Mouse (Mus musculus): ENCODE measurements around the gene Rrp36.

The Rrp36 gene

DNA sequence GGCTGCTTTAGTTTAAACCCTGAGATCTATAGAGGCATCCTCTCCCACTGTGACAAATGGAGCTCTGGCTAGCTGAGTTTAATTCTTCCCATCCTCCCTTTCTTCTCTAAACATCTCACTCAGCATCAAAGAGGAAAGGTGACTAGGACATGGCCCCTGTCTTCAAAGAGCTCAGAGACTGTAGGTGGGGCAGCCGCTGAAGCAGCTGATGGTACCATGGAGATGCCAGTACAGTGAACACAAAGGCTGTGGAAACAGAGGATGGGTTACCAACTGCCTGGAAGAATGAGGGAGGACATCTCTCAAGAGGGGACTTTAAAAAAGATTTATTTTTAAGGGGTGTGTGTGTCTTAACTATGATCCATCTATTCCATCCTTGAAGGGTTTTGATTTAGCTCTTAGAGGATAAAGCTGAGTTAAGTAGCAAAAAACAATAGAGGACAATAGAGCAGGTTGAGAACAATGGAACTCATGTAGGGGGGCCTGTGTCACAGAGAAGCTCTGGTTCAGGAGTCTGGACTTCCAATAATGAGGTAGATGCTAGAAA is 20.4 kb upstream of the Rrp36 start:
- in situ Hi-C loops (cut with MboI; ENCODE audit: low pct_unique_long_range_greater_than_20kb in 1 of 2, low sequenced_read_pairs in 2 of 2, unreplicated experiment in 1 of 2): no loop called here

- in situ Hi-C loops (cut with MboI; ENCODE audit: low pct_unique_long_range_greater_than_20kb in 1 of 2, low sequenced_read_pairs in 2 of 2, unreplicated experiment in 1 of 2): no loop called here
Observed at GRCm38 (mm10) chr17:46691390-46691789, 17.2 kb upstream of the Rrp36 start.

- in situ Hi-C loops (cut with MboI; ENCODE audit: low pct_unique_long_range_greater_than_20kb in 1 of 2, low sequenced_read_pairs in 2 of 2, unreplicated experiment in 1 of 2): no loop called here
Observed at GRCm38 (mm10) chr17:46690665-46691064, 16.5 kb upstream of the Rrp36 start.

DNA sequence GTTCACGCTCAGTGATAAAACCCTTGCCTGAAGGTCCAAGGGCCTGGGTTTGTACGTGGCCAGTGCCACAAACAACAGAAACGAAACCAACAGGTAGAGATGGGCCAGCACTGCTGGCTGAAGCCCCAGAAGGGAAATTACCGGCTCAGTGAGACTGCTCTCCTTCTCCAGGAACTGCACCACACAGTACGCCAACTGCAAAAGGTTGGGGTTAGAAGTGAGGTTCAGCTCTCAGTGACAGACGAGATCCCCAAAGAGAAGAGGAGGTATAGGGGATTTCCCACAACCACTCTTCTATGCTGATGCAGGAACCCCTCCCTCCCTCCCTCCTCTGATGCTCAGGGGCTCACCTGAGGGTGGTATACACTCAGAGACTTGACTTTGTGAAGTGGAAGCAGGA is 11.8 kb upstream of the Rrp36 start:
- in situ Hi-C loops (cut with MboI; ENCODE audit: low pct_unique_long_range_greater_than_20kb in 1 of 2, low sequenced_read_pairs in 2 of 2, unreplicated experiment in 1 of 2): no loop called here

DNA sequence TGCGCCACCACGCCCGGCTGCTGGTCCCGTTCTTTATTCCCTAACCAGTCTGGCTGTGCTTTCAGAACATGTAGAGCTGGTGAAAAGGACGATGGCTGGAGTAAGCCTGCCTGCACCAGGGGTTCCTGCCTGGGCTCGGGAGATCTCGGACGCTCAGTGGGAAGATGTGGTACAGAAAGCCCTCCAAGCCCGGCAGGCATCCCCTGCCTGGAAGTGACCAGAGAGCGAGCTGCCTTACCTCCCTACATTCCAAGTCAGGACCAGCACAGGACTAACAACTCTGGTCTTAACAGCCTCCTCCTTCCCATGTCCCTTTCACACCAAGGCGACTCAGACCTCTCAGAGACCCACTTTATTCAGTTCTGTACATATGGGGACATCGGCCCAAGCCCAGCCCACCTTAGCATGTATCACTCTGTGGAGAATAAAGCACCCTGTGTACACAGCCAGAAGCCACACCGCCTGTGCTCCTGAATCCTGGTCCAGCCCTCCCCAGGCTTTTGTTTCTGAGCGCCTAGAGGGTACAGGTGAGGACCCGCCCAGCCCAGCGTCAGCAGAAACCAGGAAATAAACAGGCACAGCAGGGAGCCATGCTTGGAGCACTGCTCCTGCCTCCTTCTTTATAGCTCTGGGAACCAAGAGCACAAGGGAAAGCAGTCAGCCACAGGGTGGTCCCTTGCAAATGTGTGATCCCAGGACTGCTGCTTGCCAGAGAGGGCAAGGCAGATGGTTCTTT is 8.7 kb upstream of the Rrp36 start:
- in situ Hi-C loops (cut with MboI; ENCODE audit: low pct_unique_long_range_greater_than_20kb in 1 of 2, low sequenced_read_pairs in 2 of 2, unreplicated experiment in 1 of 2): no loop called here

DNA sequence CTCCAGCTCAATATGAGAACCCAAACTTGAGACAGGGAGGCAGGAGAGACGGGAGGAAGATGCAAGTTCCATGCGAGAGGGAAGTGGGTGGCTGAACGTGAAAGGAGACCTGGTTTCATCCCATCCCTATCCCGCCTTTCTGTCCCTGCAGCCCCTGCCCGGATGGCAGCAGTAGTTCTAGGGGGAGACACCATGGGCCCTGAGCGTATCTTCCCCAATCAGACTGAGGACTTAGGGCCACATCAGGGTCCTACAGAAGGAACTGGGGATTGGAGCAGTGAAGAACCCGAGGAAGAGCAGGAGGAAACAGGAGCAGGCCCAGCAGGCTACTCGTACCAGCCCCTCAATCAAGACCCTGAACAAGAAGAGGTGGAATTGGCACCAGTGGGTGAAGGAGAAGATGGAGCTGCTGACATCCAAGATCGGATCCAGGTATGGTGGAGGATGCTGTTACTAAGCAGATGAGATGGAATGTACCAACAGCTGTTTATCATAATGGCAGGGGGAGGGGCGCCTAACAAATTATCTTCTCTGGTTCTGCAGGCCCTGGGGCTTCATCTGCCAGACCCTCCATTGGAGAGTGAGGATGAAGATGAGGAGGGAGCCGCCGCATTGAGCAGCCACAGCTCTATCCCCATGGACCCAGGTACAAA is 7.4 kb upstream of the Rrp36 start:
- in situ Hi-C loops (cut with MboI; ENCODE audit: low pct_unique_long_range_greater_than_20kb in 1 of 2, low sequenced_read_pairs in 2 of 2, unreplicated experiment in 1 of 2): no loop called here

GRCm38 (mm10) chr17:46680760-46681373 is 6.7 kb upstream of the Rrp36 start, which contains the start of gene Klhdc3:
TSS of gene Klhdc3 (minus strand) at chr17:46680914.
- in situ Hi-C loops (cut with MboI; ENCODE audit: low pct_unique_long_range_greater_than_20kb in 1 of 2, low sequenced_read_pairs in 2 of 2, unreplicated experiment in 1 of 2): no loop called here

DNA sequence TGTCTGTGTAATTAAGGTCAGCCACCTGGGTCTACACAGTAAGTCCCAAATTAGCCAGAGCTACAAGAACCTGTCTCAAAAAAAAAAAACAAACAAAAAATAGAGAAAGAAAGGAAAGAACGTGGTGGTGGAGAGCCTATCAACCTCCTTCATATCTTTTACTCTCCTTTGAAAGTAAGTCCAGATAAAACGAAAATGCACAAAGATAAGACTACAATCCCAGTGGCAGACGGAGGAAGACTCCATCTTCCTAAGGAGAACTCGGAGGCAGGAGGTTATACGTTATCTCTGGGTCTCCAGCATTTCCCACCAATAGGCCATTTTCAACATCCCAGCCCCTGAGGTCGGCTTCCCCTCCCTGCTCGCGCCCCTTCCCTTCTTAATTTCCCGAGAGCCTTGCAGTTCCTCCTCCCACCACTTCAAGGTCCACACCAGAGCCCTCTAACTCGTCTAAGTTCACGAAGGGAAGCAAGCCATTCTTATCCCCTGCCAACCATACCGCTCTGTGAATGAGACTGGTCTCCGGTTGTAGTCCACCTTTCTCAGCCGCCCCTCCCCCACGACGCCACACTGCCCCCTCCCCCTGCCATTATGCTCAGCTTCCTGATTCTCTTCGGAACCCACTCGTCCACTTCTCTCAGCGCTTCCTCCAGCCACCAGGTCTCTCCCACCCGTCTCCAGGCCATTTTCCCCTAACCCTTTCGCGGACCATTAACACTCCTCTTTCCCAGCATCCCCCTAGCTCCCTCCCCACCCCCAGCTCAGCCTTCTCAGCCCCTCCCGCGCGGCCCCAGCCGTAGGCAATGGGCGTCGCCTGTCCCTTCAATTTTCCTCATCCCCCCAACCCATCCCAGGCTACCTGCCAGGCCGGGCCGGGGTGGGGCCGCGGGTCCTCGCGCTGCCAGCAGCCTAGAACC is 5.9 kb upstream of the Rrp36 start:
- in situ Hi-C loops (cut with MboI; ENCODE audit: low pct_unique_long_range_greater_than_20kb in 1 of 2, low sequenced_read_pairs in 2 of 2, unreplicated experiment in 1 of 2): no loop called here

- in situ Hi-C loops (cut with MboI; ENCODE audit: low pct_unique_long_range_greater_than_20kb in 1 of 2, low sequenced_read_pairs in 2 of 2, unreplicated experiment in 1 of 2): no loop called here
Observed at GRCm38 (mm10) chr17:46678911-46679310, 4.8 kb upstream of the Rrp36 start.

DNA sequence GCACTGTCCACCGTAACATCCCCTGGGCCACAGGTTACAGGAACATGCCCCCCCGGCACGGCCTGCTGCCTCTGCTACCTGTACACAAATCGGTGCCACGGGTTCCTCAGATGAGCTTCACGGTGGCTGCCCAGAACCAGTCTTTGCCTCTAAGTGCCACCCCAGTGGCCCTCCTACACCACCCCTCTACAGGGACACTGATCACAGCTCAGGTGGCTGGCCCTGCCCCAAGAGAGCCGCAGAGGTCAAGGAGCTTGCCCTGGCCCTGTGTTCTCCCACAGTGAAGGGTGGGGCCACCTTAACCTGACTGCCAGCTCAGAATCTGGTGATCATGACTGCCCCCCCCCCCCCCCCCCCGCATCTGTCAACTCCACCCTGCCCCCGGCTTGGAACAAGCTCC is 4.3 kb upstream of the Rrp36 start, which contains the start of gene Mea1:
Mea1 (plus strand) TSS at position 378 of the 400 bp plus-strand sequence.
- in situ Hi-C loops (cut with MboI; ENCODE audit: low pct_unique_long_range_greater_than_20kb in 1 of 2, low sequenced_read_pairs in 2 of 2, unreplicated experiment in 1 of 2): no loop called here

GRCm38 (mm10) chr17:46674530-46675283 is 555 bp upstream of the Rrp36 start:
- in situ Hi-C loops (cut with MboI; ENCODE audit: low pct_unique_long_range_greater_than_20kb in 1 of 2, low sequenced_read_pairs in 2 of 2, unreplicated experiment in 1 of 2): no loop called here

- in situ Hi-C loops (cut with MboI; ENCODE audit: low pct_unique_long_range_greater_than_20kb in 1 of 2, low sequenced_read_pairs in 2 of 2, unreplicated experiment in 1 of 2): no loop called here
Observed at GRCm38 (mm10) chr17:46669911-46670310, 4.2 kb downstream of the Rrp36 start.

- in situ Hi-C loops (cut with MboI; ENCODE audit: low pct_unique_long_range_greater_than_20kb in 1 of 2, low sequenced_read_pairs in 2 of 2, unreplicated experiment in 1 of 2): no loop called here
Observed at GRCm38 (mm10) chr17:46667712-46668111, 6.4 kb downstream of the Rrp36 start.

- in situ Hi-C loops (cut with MboI; ENCODE audit: low pct_unique_long_range_greater_than_20kb in 1 of 2, low sequenced_read_pairs in 2 of 2, unreplicated experiment in 1 of 2): no loop called here
Observed at GRCm38 (mm10) chr17:46662730-46663129, 11.4 kb downstream of the Rrp36 start.

DNA sequence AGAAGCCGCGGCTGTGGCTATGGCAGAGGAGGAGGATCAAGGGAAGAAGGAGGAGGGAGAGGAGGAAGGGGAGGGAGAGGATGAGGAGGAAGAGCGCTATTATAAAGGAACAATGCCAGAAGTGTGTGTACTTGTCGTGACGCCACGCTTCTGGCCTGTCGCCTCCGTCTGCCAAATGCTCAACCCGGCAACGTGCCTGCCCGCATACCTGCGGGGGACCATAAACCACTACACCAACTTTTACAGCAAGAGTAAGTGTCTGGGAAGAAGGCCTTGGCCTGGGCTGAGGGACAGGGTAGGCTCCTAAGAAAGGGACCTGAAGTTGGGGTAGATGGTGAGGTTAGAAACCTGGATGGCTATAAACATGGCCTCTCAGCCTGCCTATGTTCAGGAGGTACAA is 12.2 kb downstream of the Rrp36 start:
- in situ Hi-C loops (cut with MboI; ENCODE audit: low pct_unique_long_range_greater_than_20kb in 1 of 2, low sequenced_read_pairs in 2 of 2, unreplicated experiment in 1 of 2): no loop called here

DNA sequence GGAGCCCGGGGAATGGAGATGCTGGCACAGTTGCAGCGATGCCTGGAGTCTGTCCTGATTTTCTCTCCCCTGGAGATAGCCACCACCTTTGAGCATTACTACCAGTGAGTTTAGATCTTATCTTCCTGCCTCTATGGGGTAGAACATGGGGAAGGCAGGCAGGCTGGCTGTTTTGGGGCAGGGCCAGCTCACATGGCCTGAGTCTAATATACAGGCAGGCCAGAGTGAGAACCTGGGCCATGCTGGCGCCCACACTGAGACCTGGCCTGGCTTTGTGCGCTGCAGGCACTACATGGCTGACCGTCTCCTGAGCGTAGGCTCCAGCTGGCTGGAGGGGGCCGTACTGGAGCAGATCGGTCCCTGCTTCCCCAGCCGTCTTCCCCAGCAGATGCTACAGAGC is 12.8 kb downstream of the Rrp36 start:
- in situ Hi-C loops (cut with MboI; ENCODE audit: low pct_unique_long_range_greater_than_20kb in 1 of 2, low sequenced_read_pairs in 2 of 2, unreplicated experiment in 1 of 2): no loop called here

DNA sequence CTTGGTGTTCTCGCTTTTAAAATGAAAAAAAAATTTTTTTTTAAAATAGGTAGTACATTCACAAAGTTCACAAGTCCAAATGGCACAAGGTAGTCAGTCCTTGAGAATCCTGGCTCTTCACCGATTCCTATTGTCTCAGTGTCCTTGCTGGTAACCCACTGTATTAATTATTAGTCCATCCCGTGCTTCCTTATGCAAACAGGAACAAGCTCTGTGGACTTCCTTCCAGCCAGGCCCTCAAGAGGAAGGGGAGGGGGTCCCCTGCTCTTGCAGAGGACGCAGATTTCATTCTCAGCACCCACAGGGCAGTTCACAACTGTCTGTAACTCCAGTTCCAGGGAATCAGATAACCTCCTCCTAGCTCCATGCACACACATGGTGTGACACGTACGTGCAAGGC is 18.1 kb downstream of the Rrp36 start:
- in situ Hi-C loops (cut with MboI; ENCODE audit: low pct_unique_long_range_greater_than_20kb in 1 of 2, low sequenced_read_pairs in 2 of 2, unreplicated experiment in 1 of 2): no loop called here
